Mouse (Mus musculus) hindbrain, embryonic 11.5 days (tissue): Measurements from ENCODE around the gene Edem1. TPM values are rescaled to one million over a fixed set of nuclear protein-coding genes. Genes with fewer than 3 reads are reported as not detected.

Experiments used
- ATAC-seq: fragments of 200-750 bp; cut with Nextera tagmentation; 2 replicates; pipeline ENCODE4 v1.8.0; 2017; ENCODE audit warnings: mild to moderate bottlenecking, moderate TSS enrichment, moderate library complexity; ENCODE audit not compliant: low FRiP score
- DNase-seq: peaks from one replicate; pipeline ENCODE4 v3.0.0-alpha.2; 2015; ENCODE audit warnings: low spot score
- H3K27ac ChIP-seq: fragments of 300-500 bp; sonication (generic); 2 replicates; pipeline ENCODE4 v1.5.1; 2014; ENCODE audit warnings: mild to moderate bottlenecking, low read depth, low read length
- H3K27me3 ChIP-seq: fragments of 300-500 bp; sonication (generic); 2 replicates; pipeline ENCODE4 v1.6.1; 2014; ENCODE audit warnings: mild to moderate bottlenecking, low read length, moderate library complexity, mixed read lengths; ENCODE audit not compliant: control insufficient read depth, insufficient read depth
- H3K36me3 ChIP-seq: fragments of 300-500 bp; sonication (generic); 2 replicates; pipeline ENCODE4 v1.6.1; 2014; ENCODE audit warnings: mild to moderate bottlenecking, low read length, moderate library complexity, mixed read lengths; ENCODE audit not compliant: control insufficient read depth, insufficient read depth
- H3K4me1 ChIP-seq: fragments of 300-500 bp; sonication (generic); replicated peaks from 2 replicates; pipeline ENCODE4 v1.6.1; 2014; ENCODE audit warnings: low read length, mixed read lengths; ENCODE audit not compliant: control insufficient read depth, insufficient read depth
- H3K4me2 ChIP-seq: fragments of 300-500 bp; sonication (generic); replicated peaks from 2 replicates; pipeline ENCODE4 v1.6.1; 2014; ENCODE audit warnings: mild to moderate bottlenecking, low read depth, low read length
- H3K4me3 ChIP-seq: fragments of 300-500 bp; sonication (generic); 2 replicates; pipeline ENCODE4 v1.5.1; 2014; ENCODE audit warnings: low read depth, low read length
- H3K9ac ChIP-seq: fragments of 300-500 bp; sonication (generic); 2 replicates; pipeline ENCODE4 v1.6.1; 2014; ENCODE audit warnings: low read depth, low read length
- H3K9me3 ChIP-seq: fragments of 300-500 bp; sonication (generic); 2 replicates; pipeline ENCODE4 v1.6.1; 2016; ENCODE audit warnings: low read length; ENCODE audit not compliant: control insufficient read depth
- WGBS: fragments of 180-500 bp; shearing (Covaris S2); extraction: QIAGEN DNeasy Blood & Tissue Kit; methylation state at CpG from one replicate; pipeline ENCODE4 v1.1.7; 2014; 5-methylcytosine and 5-hydroxymethylcytosine counted together
- polyA plus RNA-seq: library from polyadenylated mRNA; unstranded; fragments of >200 nt; fragmentation: Nextera tagmentation; extraction: Ambion mirVana; gene quantifications from 2 replicates; pipeline ENCODE4 v1.2.1, GENCODE M21; 2014

The Edem1 gene
- polyA plus RNA-seq, 1 experiment from 2014 or later = 22.2 TPM

GRCm38 (mm10) chr6:108835765-108836691, 7.6 kb downstream of the Edem1 start:
- Histone ChIP-seq H3K4me3 (no peak overlapping the region), H3K4me2 (no peak overlapping the region), H3K27me3 (no peaks in the 10 kb centered on the region), H3K9me3 (no peaks in the 10 kb centered on the region), H3K27ac (no peak overlapping the region), H3K4me1 (no peaks in the 10 kb centered on the region), H3K9ac (no peak overlapping the region), H3K36me3 (no peaks in the 10 kb centered on the region)
- 86% methylated on average over 16 of the region's 16 CpGs for WGBS
- DNase-seq (no peak), ATAC-seq (no peak)

- 0 out of 2 replicates have a peak, but pooled peaks cover 2% of the 10 kb centered on the region for H3K36me3 ChIP-seq
- no peak overlapping the region for H3K4me2 ChIP-seq
- ATAC-seq (no peak), DNase-seq (no peak)
- WGBS = 97% methylated on average over 4 of the region's 4 CpGs
- H3K9ac ChIP-seq = no peak overlapping the region
- no peaks in the 10 kb centered on the region for H3K27me3 ChIP-seq
- no peaks in the 10 kb centered on the region for H3K9me3 ChIP-seq
- H3K4me1 ChIP-seq = no peaks in the 10 kb centered on the region
- H3K27ac ChIP-seq = no peak overlapping the region
- H3K4me3 ChIP-seq = no peak overlapping the region
Measured at GRCm38 (mm10) chr6:108837081-108837480, 8.6 kb downstream of the Edem1 start.

GRCm38 (mm10) chr6:108837958-108838357, 9.5 kb downstream of the Edem1 start:
- no peaks in the 10 kb centered on the region for H3K4me1 ChIP-seq
- H3K27me3 ChIP-seq = no peaks in the 10 kb centered on the region
- no peaks in the 10 kb centered on the region for H3K9me3 ChIP-seq
- DNase-seq = no peak
- no peak overlapping the region for H3K27ac ChIP-seq
- no peak for ATAC-seq
- no peak overlapping the region for H3K4me2 ChIP-seq
- 0 out of 2 replicates have a peak, but pooled peaks cover 2% of the 10 kb centered on the region for H3K36me3 ChIP-seq
- WGBS = 95% methylated on average over 4 of the region's 4 CpGs
- H3K9ac ChIP-seq = no peak overlapping the region
- H3K4me3 ChIP-seq = no peak overlapping the region

GRCm38 (mm10) chr6:108839432-108839831, 11.0 kb downstream of the Edem1 start:
- Histone ChIP-seq H3K4me2 (no peak overlapping the region), H3K9ac (no peak overlapping the region), H3K27me3 (no peaks in the 10 kb centered on the region), H3K4me1 (no peaks in the 10 kb centered on the region), H3K9me3 (no peaks in the 10 kb centered on the region), H3K4me3 (no peak overlapping the region), H3K27ac (no peak overlapping the region), H3K36me3 (0 out of 2 replicates have a peak, but pooled peaks cover 2% of the 10 kb centered on the region)
- 93% methylated on average over 4 of the region's 4 CpGs for WGBS
- ATAC-seq = no peak
- DNase-seq = no peak

- Histone ChIP-seq H3K27me3 (no peaks in the 10 kb centered on the region), H3K27ac (no peak overlapping the region), H3K36me3 (peaks cover 5% of the 10 kb centered on the region; the same call in 1 of the 2 replicates), H3K4me1 (no peaks in the 10 kb centered on the region), H3K9ac (no peak overlapping the region), H3K9me3 (no peaks in the 10 kb centered on the region), H3K4me3 (no peak overlapping the region), H3K4me2 (no peak overlapping the region)
- no peak for ATAC-seq
- 96% methylated on average over 8 of the region's 8 CpGs for WGBS
- no peak for DNase-seq
Measured at GRCm38 (mm10) chr6:108840861-108841640, 12.6 kb downstream of the Edem1 start.

- Histone ChIP-seq H3K36me3 (peaks cover 7% of the 10 kb centered on the region; the same call in 1 of the 2 replicates), H3K4me3 (no peak overlapping the region)
- WGBS = 81% methylated on average over 1 of the region's 1 CpGs
Measured at GRCm38 (mm10) chr6:108843664-108844063, 15.2 kb downstream of the Edem1 start.

GRCm38 (mm10) chr6:108844093-108844492, 15.7 kb downstream of the Edem1 start:
- H3K27me3 ChIP-seq = no peaks in the 10 kb centered on the region
- H3K36me3 ChIP-seq = peaks cover 8% of the 10 kb centered on the region; the same call in 1 of the 2 replicates
- 89% methylated on average over 3 of the region's 3 CpGs for WGBS
- H3K9ac ChIP-seq = no peak overlapping the region
- no peaks in the 10 kb centered on the region for H3K9me3 ChIP-seq
- no peak overlapping the region for H3K4me3 ChIP-seq
- no peak for DNase-seq
- H3K4me2 ChIP-seq = no peak overlapping the region
- H3K4me1 ChIP-seq = no peaks in the 10 kb centered on the region
- no peak for ATAC-seq
- H3K27ac ChIP-seq = no peak overlapping the region

More at GRCm38 (mm10) chr6:108843664-108844063, 15.2 kb downstream of the Edem1 start:
- ATAC-seq (no peak), DNase-seq (no peak)
- no peak overlapping the region for H3K9ac ChIP-seq
- no peaks in the 10 kb centered on the region for H3K9me3 ChIP-seq
- no peaks in the 10 kb centered on the region for H3K4me1 ChIP-seq
- no peak overlapping the region for H3K4me2 ChIP-seq
- H3K27ac ChIP-seq = no peak overlapping the region
- H3K27me3 ChIP-seq = no peaks in the 10 kb centered on the region

- Histone ChIP-seq H3K36me3 (peaks cover 8% of the 10 kb centered on the region; the same call in 1 of the 2 replicates), H3K4me1 (no peaks in the 10 kb centered on the region), H3K4me2 (no peak overlapping the region), H3K9ac (no peak overlapping the region), H3K27ac (no peak overlapping the region), H3K27me3 (no peaks in the 10 kb centered on the region), H3K9me3 (no peaks in the 10 kb centered on the region), H3K4me3 (no peak overlapping the region)
- ATAC-seq (no peak), DNase-seq (no peak)
- 88% methylated on average over 7 of the region's 7 CpGs for WGBS
Measured at GRCm38 (mm10) chr6:108844771-108845170, 16.3 kb downstream of the Edem1 start.
